Mouse (Mus musculus) CH12.LX (cell line): ENCODE results near the gene Sstr2.

Source experiments
- CTCF ChIP-seq, 2 experiments: IDR thresholded peaks in 1 of 2; conservative IDR thresholded peaks in 1 of 2; 2 replicates each; pipeline ENCODE4 v1.5.1; 2011 to 2012; ENCODE audit warnings: low read depth in 2 of 2, low read length in 2 of 2, improper control_type of control experiment in 1 of 2, inconsistent platforms in 1 of 2, mild to moderate bottlenecking in 1 of 2, moderate library complexity in 1 of 2
- ETS1 ChIP-seq: conservative IDR thresholded peaks from 2 replicates; pipeline ENCODE4 v1.6.1; 2012; ENCODE audit warnings: low read depth, mild to moderate bottlenecking, inconsistent platforms, low read length, improper control_type of control experiment, moderate library complexity
- MEF2A ChIP-seq: IDR thresholded peaks from 2 replicates; pipeline ENCODE4 v1.6.1; 2014; ENCODE audit warnings: low read depth, mild to moderate bottlenecking, inconsistent platforms, low read length, improper control_type of control experiment, borderline replicate concordance
- MYC ChIP-seq: IDR thresholded peaks from 2 replicates; pipeline ENCODE4 v1.6.1; 2011; ENCODE audit warnings: low read depth, mild to moderate bottlenecking, improper control_type of control experiment, low read length
- POLR2A ChIP-seq: IDR thresholded peaks from 2 replicates; pipeline ENCODE4 v1.6.1; 2011; ENCODE audit warnings: low read depth, mild to moderate bottlenecking, improper control_type of control experiment, low read length
- SMC3 ChIP-seq: IDR thresholded peaks from 2 replicates; pipeline ENCODE4 v1.6.1; 2011; ENCODE audit warnings: low read depth, low read length, improper control_type of control experiment
- TCF12 ChIP-seq: IDR thresholded peaks from 2 replicates; pipeline ENCODE4 v1.6.1; 2014; ENCODE audit warnings: low read depth, mild to moderate bottlenecking, inconsistent platforms, low read length, improper control_type of control experiment
- UBTF ChIP-seq: IDR thresholded peaks from 2 replicates; pipeline ENCODE4 v1.6.1; 2012; ENCODE audit warnings: low read depth, mild to moderate bottlenecking, inconsistent platforms, low read length, improper control_type of control experiment, moderate library complexity

DNA sequence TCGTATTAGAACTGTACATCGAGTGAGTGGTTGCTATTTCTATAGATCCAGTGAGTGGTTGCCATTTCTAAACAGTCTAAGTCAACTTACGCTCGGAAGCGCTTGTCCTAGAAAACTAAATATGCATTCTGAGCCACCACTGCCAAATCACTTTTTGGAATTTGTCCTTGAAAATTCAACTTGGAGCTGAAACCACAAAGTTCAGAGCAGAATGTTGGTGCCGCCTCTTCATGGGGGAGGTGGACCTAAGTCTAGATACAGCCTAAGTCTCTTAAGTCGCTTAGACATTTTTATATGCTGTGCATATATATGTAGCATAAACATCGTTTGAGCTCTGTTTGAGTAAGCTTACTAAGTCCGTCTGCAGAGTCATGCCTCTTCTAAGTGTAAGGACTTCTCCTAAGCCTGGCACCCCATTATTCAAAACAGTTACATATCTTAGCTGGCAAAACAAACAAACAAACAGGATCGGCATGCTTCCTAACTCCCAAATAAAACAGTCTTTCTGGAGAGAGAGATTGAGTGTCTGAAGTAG lies 8.0 kb upstream of the Sstr2 start:
- TF ChIP-seq MEF2A (no peak), TCF12 (no peak), CTCF (conservative IDR thresholded peaks at IDR 0.05 in 1 of 2, IDR thresholded peaks at IDR 0.05 in 1 of 2; ENCODE audit: low read depth in 2 of 2, low read length in 2 of 2) (no peak), POLR2A (no peak), SMC3 (no peak), ETS1 (no peak), MYC (no peak), UBTF (no peak)
